Mouse (Mus musculus) megakaryocyte progenitor cell, adult 5-6 weeks (primary cell): Measurements from ENCODE around the gene Fstl3. TPM values are rescaled to one million over a fixed set of nuclear protein-coding genes. Genes with fewer than 3 reads are reported as not detected.

Source experiments
- ATAC-seq: replicated peaks from 2 replicates; pipeline ENCODE4 v1.8.0; 2016; ENCODE audit warnings: mild to moderate bottlenecking, moderate TSS enrichment, inconsistent platforms; ENCODE audit not compliant: poor library complexity
- total RNA-seq, 2 experiments: library from RNA; stranded (forward) in 1 of 2; stranded (reverse) in 1 of 2; fragments of 157-497, 149-512 nt in 1 of 2; fragments of 200-1000 nt in 1 of 2; gene quantifications; 2 replicates each; pipeline versions ENCODE4 v1.2.3 to v1.2.4; 2015 to 2017

Gene Fstl3
- total RNA-seq, 2 experiments from 2014 or later: 1.3 to 2.7 TPM

DNA sequence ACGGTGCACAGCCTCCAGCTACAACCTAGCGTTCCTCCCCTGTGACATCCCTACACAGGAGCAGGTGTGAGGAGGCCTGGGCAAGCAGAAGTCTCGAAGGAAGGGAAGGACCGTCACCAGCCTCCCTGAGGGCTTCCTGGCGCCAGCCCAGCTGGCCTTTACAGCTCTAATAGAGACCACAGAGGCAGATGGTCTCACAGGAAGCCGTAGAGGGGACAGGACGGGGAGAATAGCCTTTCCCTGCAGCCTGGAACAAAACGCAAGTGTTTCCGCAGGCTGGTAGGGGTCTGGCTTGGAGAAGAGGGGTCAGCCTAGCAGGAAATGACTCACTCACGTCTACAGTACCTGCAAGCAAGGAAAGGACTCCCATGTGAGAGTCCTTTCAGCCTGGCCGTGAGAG, 30.8 kb downstream of the Fstl3 start:
- no peak for ATAC-seq

DNA sequence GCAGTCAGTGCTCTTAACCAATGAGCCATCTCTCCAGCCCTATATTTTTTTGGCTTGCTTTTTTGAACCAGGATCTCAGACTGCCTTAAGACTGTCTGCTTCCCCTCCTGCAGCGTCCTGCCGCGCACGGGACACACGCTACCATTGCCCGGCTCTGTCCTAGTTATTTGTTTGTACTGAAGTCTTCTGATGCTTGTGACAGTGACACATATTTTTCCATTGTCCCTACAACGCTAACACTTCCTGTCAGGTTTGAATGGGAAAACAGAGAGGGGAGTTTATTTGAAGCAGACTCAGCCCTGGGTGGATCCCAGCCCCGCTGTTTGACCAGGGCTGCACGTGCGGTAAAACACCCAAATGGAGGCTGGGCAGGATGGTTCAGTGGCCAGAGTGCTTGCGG, 31.7 kb downstream of the Fstl3 start:
- ATAC-seq: no peak

DNA sequence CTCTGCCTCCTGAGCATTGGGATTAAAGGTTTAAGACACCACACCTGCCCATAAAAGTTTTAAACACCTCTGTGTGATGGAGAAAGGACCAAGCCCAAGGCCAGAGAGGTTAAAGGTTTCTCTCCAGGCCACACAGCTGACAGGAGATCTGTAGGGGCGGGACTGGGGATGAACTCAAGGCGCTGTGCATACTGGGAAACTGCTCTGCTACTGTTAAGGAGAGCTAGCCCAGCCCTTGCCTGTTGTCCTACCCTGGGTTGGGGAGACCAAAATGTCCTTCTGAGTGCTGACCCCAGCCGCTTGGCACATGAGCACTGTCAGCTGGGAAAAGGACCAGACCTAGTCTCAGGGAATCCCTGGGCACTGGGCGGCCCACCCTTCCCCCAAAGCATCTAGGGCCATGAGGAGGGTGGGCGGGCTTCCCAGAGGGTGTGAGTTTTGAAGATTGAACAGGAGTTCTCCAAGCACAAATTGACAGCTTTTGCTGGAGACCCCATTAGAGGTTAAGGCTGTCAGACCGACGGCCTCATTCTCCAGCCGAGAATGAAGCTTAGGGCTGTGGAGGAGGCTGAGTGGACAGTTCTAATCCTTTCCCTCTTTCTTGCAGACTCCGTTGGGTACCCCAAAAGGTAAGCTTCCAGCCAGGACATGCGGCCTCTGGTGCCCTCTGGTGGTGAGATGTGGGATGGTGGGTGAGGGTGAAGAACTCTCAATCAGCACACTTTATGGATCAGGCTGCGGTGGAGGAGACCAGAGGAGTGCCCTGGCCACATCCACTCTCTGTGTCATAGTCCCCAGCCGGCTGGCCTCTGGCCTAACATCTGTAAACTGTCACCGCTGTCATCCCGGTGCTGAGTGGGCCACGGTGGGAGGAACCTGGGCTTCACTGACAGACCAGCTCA, 34.9 kb downstream of the Fstl3 start:
- ATAC-seq: peak; percentile 96

DNA sequence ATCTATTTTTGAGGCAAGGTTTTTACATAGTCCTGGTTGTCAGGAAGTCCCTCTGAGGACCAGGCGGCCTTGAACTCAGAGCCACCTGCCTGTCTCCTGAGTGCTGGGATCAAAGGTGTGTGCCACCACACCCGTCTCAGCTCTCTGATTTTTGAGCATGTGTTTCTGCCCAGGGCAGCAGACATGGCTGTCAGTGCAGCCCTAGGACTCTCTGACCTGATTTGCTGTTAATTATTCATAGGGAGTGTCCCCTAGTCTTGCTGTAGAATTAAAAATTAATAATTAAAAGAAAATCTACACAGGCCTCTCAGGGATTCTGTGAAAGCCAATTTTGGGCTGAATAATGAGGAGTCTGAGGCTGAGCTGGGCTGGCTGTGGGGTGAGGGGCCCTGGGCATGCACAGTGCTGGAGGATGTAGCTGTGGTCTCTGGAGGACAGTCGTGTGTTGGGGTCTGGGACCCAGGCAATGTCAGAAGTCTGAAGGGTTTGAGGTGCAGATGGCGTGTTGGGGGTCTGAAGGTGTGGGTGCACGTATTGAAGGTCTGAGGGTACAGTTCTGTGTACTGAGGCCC, 37.3 kb downstream of the Fstl3 start:
- no peak for ATAC-seq

DNA sequence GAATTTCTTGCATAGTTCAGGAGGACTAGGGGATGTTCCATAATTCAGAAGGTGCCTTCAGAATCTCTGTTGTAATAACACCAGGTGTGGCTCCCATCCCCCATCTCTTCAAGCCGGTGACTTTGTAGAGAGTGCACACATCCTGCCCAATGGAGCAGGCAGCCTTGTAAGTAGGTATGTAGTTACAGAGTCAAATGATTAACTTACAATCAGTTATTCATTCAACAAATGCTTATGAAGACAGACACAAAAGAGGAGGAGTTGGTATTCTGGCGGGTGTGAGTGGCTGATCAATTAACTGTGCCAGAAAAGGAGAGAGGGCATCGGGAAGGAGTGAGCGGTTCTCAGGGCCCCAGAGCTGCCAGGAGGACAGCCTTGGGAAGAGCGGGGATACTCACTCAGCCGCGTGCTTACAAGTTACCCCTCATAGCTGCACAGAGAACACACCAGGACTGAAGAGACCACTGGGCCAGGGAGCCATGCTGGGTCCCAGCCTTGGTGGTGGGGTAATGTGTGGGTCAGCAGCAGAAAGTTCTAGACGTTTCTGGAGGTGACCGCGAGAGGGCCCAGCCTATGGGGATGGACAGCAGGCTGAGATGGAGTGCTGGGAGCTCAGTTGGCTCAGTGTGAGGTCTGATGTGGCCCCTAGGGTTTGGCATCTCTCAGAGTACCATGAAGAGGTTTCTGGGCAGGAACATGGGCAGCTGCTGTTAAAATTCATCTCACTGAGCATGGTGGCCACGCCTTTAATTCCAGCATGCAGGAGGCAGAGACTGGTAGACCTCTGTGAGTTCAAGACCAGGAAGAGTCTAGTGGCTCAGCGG, 38.8 kb downstream of the Fstl3 start:
- ATAC-seq: no peak

DNA sequence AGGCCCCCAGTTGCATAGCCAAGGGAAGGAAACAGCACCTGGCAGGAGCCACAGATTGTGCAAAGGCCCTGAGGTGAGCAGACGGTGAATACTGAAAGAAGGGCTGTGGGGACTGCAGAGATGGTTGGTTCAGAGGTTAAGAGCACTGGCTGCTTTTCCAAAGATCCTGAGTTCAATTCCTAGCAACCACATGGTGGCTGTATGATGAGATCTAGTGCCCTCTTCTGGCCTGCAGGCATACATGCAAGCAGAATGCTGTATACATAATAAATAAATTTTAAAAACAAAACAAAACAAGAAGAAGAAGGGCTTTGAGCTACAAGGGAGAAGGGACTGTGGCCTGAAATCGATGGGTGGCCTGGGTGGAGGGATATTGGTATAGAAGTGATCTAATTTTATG, 40.0 kb downstream of the Fstl3 start:
- no peak for ATAC-seq

DNA sequence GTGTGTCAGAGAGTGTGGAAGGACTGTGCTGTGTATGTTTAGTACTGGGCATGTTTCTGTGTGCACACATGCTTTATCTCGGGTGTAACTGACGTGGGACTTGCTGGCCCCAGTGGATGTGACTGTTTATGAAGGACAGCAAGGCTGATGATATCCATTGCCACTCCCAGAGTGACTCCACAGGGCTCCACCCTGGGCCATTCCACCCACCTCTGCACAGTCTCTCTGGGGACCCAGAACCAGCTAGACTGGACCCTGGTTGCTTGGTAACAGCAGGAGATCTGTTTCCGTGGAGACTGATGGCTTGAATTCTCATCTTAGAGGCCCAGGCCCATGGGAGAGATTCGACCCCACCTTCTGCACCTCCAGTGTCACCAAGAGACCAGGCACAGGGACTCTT, 41.2 kb downstream of the Fstl3 start:
- ATAC-seq: no peak

DNA sequence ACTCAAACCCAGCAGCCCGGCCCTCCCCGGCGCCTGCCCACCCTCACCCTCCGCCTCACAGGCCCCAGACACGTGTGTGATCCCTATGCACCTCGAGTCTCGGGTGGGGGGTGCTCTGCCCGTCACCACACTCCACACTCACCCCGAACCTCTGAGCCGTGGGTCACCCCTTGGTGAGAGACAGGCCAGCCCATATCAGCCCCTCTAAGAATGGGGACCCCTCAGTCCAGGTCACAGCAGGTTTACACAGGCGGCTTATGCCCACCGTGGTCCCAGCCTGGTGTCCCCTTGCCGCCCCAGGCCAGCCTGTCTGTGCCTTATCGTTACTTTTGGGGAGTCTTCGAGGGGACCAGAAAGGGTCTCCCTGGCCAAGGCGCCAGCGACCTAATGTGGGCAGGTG, 42.5 kb downstream of the Fstl3 start:
- ATAC-seq: no peak

DNA sequence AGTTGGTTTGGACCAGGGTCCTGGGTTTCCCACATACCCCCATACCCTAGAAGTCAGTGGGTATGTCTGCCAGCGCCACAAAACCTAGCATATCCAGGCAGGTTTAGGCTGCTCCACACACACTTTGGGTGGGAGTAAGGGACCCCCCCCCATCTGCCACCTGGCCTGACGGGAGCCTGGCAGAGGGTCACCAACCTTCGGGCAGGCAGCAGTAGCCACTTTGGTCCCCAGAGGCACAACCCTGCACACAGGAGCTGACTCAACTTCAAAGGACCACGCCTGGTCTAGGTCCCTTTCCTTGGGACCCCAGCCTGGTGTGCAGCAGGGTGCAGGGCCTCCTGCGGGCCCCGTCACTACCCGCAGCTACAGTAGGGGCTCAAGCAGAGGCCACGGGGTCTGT, 43.2 kb downstream of the Fstl3 start:
- no peak for ATAC-seq

DNA sequence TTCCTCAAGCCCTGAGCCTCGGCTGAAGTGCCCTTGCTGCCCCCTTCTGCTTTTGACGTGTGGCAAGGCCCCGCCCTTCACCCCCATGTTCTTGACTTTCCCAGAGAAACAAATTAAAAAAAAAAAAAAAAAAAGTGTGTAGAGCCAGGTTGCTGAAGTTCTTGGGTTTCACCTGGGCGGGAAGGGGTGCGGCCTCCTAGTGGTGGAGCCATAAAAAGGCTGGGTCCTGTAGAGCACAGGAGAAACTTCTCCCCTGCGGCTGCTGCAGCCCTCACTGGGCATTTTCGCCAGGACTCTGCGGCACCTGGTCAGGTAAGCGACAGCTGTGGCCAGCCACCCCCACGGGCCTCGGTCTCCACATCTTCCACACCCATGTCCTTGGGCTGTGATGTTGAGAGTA, 43.7 kb downstream of the Fstl3 start, which contains the start of gene Misp:
Gene Misp, plus strand, starts transcription at position 208 of the 400 bp plus-strand sequence.
- ATAC-seq: no peak

DNA sequence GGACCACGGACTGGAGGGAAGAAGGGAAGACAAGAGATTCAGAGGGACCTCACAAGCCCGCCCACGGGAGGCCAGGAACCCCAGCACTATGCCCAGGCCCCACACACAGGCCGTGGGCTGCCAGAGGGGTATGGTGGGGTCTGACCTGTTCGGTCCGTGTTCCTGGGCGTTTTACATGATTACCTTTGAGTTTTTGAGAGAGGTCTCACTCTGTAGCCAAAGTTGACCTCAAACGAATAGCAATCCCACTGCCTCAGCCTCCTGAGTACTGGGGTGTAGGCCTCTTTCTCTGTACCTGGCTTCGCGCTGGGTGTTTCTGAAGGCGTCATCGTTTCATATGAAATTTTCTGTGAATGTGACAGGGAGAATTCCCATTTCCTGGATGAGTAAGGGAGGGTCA, 44.7 kb downstream of the Fstl3 start:
- no peak for ATAC-seq

DNA sequence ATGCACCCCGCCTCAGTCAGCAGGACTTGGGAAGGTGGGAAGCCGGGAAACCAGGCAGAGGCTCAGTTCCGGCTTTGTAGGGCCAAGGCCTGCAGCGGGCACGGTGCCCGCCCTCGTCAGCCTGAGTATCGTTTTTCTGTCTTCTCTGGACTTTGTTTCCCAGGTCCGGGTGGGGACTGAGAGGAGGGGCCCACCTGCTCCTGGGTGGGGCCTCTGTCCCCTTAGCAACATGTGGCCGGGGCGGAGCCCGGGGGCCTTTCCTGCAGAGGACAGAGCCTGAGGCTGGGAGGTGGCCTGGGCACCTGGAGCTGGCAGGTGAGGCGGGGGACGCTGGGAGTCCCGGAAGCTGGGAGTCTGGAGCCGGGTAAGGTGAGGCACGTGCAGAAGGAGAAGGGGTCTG, 45.3 kb downstream of the Fstl3 start:
- ATAC-seq: no peak

DNA sequence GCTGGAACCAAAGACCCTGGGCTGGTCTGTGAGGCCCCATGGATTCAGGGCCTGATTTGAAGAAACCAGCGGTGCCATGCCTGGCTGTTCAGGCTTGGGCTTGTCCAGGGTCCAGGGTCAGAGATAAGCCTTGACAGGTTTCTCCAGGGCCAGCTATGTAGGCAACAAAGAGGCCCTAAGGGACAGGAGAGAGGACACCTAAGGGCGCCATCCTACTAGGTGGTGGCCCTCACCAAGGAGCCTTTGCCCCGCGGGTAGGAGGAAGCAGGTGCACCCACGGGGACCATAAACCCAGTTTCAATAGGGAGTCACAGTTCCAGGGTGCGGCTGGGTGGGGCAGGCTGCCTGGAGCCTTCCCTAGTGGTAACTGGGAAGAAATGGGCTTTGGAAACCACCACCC, 45.9 kb downstream of the Fstl3 start:
- ATAC-seq: no peak

DNA sequence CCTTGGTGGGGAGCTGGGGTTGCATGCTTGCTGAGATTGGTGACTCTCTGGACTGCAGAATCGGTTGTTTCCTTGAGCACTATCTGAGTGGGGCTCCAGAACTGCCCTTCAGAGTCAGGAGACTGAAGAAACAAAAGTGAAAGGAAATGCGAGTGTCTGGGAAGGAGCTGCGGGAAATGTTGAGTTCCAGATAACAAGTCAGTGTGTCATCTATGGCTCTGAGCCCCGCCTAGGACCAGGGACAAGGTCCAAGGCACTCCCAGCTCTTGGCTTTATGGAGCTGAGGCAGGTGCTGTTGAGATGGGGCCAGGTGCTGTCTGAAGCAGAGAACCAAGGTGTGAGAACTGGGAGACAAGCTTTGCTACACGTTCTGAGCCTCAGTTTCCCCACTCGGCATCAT, 47.3 kb downstream of the Fstl3 start:
- ATAC-seq: peak; percentile 73

DNA sequence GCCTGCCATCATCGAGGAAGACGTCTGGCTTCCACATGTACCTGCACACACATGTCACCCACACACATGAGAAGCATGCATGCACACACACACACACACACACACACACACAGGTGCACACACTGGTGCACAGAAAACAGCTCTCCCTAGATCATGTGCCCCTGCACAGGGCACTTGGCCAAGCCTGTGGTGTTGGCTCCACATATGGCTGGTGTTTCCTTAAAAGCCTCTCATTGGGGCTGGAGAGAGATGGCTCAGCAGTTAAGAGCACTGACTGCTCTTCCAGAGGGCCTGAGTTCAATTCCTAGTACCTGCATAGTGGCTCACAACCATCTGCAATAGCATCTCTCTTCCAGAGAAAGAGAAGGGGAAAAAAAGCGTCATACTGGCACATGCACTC, 54.5 kb downstream of the Fstl3 start:
- ATAC-seq: peak; percentile 40; the same call in 1 of the 2 replicates

Other genes with a start within 250 kb of the Fstl3 start
Only the 30 nearest of the 34 such genes appear.
- gene Theg, start 189.9 kb upstream of the Fstl3 start, total RNA-seq (2015): not detected in 2 replicates
- gene Theg, start 189.9 kb upstream of the Fstl3 start, total RNA-seq (2017): not detected in 2 replicates
- not detected in 2 replicates for gene C2cd4c, start 163.2 kb upstream of the Fstl3 start, total RNA-seq (2015)
- not detected in 2 replicates for gene C2cd4c, start 163.2 kb upstream of the Fstl3 start, total RNA-seq (2017)
- gene Shc2, start 139.4 kb upstream of the Fstl3 start, total RNA-seq (2015): not detected in 2 replicates
- not detected in 2 replicates for gene Shc2, start 139.4 kb upstream of the Fstl3 start, total RNA-seq (2017)
- gene Odf3l2, start 131.5 kb upstream of the Fstl3 start, total RNA-seq (2015): not detected in 2 replicates
- gene Odf3l2, start 131.5 kb upstream of the Fstl3 start, total RNA-seq (2017): not detected in 2 replicates
- gene Madcam1, start 112.7 kb upstream of the Fstl3 start, total RNA-seq (2015): not detected in 2 replicates
- gene Madcam1, start 112.7 kb upstream of the Fstl3 start, total RNA-seq (2017): not detected in 2 replicates
- 8.3 and 10.2 TPM in 2 replicates for gene Tpgs1, start 107.9 kb upstream of the Fstl3 start, total RNA-seq (2015)
- 8.2 and 10.4 TPM in 2 replicates for gene Tpgs1, start 107.9 kb upstream of the Fstl3 start, total RNA-seq (2017)
- gene Cdc34, start 95.1 kb upstream of the Fstl3 start, total RNA-seq (2015): 69.2 and 79.0 TPM in 2 replicates
- 154 and 169 TPM in 2 replicates for gene Cdc34, start 95.1 kb upstream of the Fstl3 start, total RNA-seq (2017)
- 0.29 and 0.49 TPM in 2 replicates for gene Gzmm, start 88.3 kb upstream of the Fstl3 start, total RNA-seq (2015)
- gene Gzmm, start 88.3 kb upstream of the Fstl3 start, total RNA-seq (2017): 1.1 and 2.8 TPM in 2 replicates
- 441 and 471 TPM in 2 replicates for gene Bsg, start 72.8 kb upstream of the Fstl3 start, total RNA-seq (2015)
- gene Bsg, start 72.8 kb upstream of the Fstl3 start, total RNA-seq (2017): 272 TPM in 2 replicates
- gene Hcn2, start 60.6 kb upstream of the Fstl3 start, total RNA-seq (2015): not detected in 2 replicates
- not detected in 2 replicates for gene Hcn2, start 60.6 kb upstream of the Fstl3 start, total RNA-seq (2017)
- gene Polrmt, start 30.7 kb upstream of the Fstl3 start, total RNA-seq (2015): 36.9 and 46.9 TPM in 2 replicates
- gene Polrmt, start 30.7 kb upstream of the Fstl3 start, total RNA-seq (2017): 10.8 and 14.6 TPM in 2 replicates
- gene Fgf22, start 22.2 kb upstream of the Fstl3 start, total RNA-seq (2015): not detected in 2 replicates
- gene Fgf22, start 22.2 kb upstream of the Fstl3 start, total RNA-seq (2017): not detected in 2 replicates
- gene Rnf126, start 10.3 kb upstream of the Fstl3 start, total RNA-seq (2015): 55.6 and 63.0 TPM in 2 replicates
- 18.4 and 20.2 TPM in 2 replicates for gene Rnf126, start 10.3 kb upstream of the Fstl3 start, total RNA-seq (2017)
- 160 and 189 TPM in 2 replicates for gene Prss57, start 13.7 kb downstream of the Fstl3 start, total RNA-seq (2015)
- 95.1 and 100.0 TPM in 2 replicates for gene Prss57, start 13.7 kb downstream of the Fstl3 start, total RNA-seq (2017)
- gene Palm, start 16.3 kb downstream of the Fstl3 start, total RNA-seq (2015): 65.3 and 71.4 TPM in 2 replicates
- 43.4 and 53.4 TPM in 2 replicates for gene Palm, start 16.3 kb downstream of the Fstl3 start, total RNA-seq (2017)
- not detected in 2 replicates for gene Misp, start 43.7 kb downstream of the Fstl3 start, total RNA-seq (2015)
- gene Misp, start 43.7 kb downstream of the Fstl3 start, total RNA-seq (2017): 0.58 TPM in 1 of 2 replicates, not detected in the other
- 218 and 262 TPM in 2 replicates for gene Ptbp1, start 77.2 kb downstream of the Fstl3 start, total RNA-seq (2015)
- 172 and 187 TPM in 2 replicates for gene Ptbp1, start 77.2 kb downstream of the Fstl3 start, total RNA-seq (2017)
- gene Prtn3, start 97.2 kb downstream of the Fstl3 start, total RNA-seq (2015): 3,382 and 3,510 TPM in 2 replicates
- 738 and 1,001 TPM in 2 replicates for gene Prtn3, start 97.2 kb downstream of the Fstl3 start, total RNA-seq (2017)
- 39.0 and 41.2 TPM in 2 replicates for gene Plppr3, start 97.4 kb downstream of the Fstl3 start, total RNA-seq (2015)
- 93.9 and 96.9 TPM in 2 replicates for gene Plppr3, start 97.4 kb downstream of the Fstl3 start, total RNA-seq (2017)
- gene Elane, start 109.0 kb downstream of the Fstl3 start, total RNA-seq (2015): 6,143 and 8,228 TPM in 2 replicates
- 2,359 and 2,989 TPM in 2 replicates for gene Elane, start 109.0 kb downstream of the Fstl3 start, total RNA-seq (2017)
- 0.49 and 0.56 TPM in 2 replicates for gene Cfd, start 113.6 kb downstream of the Fstl3 start, total RNA-seq (2015)
- gene Cfd, start 113.6 kb downstream of the Fstl3 start, total RNA-seq (2017): 1.2 TPM in 1 of 2 replicates, not detected in the other
- 13.9 and 14.4 TPM in 2 replicates for gene Med16, start 131.7 kb downstream of the Fstl3 start, total RNA-seq (2015)
- 22.1 and 24.8 TPM in 2 replicates for gene Med16, start 131.7 kb downstream of the Fstl3 start, total RNA-seq (2017)
- gene Gm26602, start 133.6 kb downstream of the Fstl3 start, total RNA-seq (2015): not detected in 2 replicates
- gene Gm26602, start 133.6 kb downstream of the Fstl3 start, total RNA-seq (2017): not detected in 2 replicates
- gene Kiss1r, start 139.7 kb downstream of the Fstl3 start, total RNA-seq (2015): 0.15 TPM in 2 replicates
- 0.25 and 1.3 TPM in 2 replicates for gene Kiss1r, start 139.7 kb downstream of the Fstl3 start, total RNA-seq (2017)
- gene R3hdm4, start 143.9 kb downstream of the Fstl3 start, total RNA-seq (2015): 72.3 and 78.7 TPM in 2 replicates
- 35.1 and 50.7 TPM in 2 replicates for gene R3hdm4, start 143.9 kb downstream of the Fstl3 start, total RNA-seq (2017)
- 19.9 and 21.6 TPM in 2 replicates for gene Arid3a, start 149.8 kb downstream of the Fstl3 start, total RNA-seq (2015)
- gene Arid3a, start 149.8 kb downstream of the Fstl3 start, total RNA-seq (2017): 31.0 and 32.2 TPM in 2 replicates
- gene Wdr18, start 182.9 kb downstream of the Fstl3 start, total RNA-seq (2015): 36.8 and 57.4 TPM in 2 replicates
- gene Wdr18, start 182.9 kb downstream of the Fstl3 start, total RNA-seq (2017): 24.6 and 29.7 TPM in 2 replicates
- gene Grin3b, start 193.4 kb downstream of the Fstl3 start, total RNA-seq (2015): not detected in 2 replicates
- not detected in 2 replicates for gene Grin3b, start 193.4 kb downstream of the Fstl3 start, total RNA-seq (2017)
- 38.9 and 44.2 TPM in 2 replicates for gene Tmem259, start 207.1 kb downstream of the Fstl3 start, total RNA-seq (2015)
- 44.6 and 54.8 TPM in 2 replicates for gene Tmem259, start 207.1 kb downstream of the Fstl3 start, total RNA-seq (2017)
- 50.5 and 52.8 TPM in 2 replicates for gene Cnn2, start 211.3 kb downstream of the Fstl3 start, total RNA-seq (2015)
- gene Cnn2, start 211.3 kb downstream of the Fstl3 start, total RNA-seq (2017): 73.3 and 84.1 TPM in 2 replicates